In the genomic region with DNA sequence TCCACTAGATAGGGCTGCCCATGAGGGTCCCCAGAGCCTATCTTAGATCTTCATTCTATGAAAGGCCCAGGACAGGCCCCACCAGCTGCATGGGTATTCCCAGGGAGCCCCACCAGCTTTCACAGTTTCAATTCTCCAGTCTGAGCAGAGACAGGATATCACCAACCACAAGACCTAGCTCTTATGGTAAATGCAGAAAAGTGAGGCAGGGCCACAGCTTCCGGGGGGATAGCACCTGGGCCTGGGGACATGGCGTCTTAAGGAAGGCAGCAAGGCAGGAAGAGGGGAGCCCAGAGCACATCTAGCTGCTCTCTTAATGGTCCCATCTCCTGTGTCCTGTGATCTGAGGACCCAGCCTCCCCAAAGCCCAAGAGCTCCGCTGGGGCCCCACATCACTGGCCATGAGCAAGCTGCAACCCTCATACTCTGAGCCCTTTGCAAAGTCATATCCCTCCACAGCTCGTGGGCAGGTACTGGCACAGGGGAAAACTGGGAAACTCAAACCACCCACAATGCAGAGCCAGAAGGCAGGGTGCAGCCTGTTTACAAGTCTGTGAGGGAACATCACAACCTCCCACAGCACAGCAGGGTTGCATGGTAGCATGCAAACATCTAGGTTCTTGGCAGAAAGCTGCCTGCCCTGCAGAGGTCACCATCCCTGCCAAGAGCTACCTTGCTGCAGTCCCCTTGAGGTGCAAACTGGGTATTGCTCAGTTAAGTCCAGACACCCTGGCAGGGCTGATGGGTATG, we compare ENCODE assay signal across 10 mouse cellular contexts. TPM values are rescaled to one million over a fixed set of nuclear protein-coding genes. Genes with fewer than 3 reads are reported as not detected.
A peak's percentile ranks its signal among the peaks of the same experiment; 100 is the strongest.
DNase-seq lines count a peak whose midpoint lies in the region; ATAC-seq lines count a peak whose summit lies in the region.
"Had no signal": no experiment of that assay in that cellular context is flagged by ENCODE, and none has a peak within 500 bp of the region (broad histone marks: within the 10 kb centered on the region; RNA-seq: fewer than 3 reads in every experiment).

No protein-coding gene starts in this region.

- no peak overlapping the region for H3K4me2 ChIP-seq in forebrain, embryonic 16.5 days (ENCODE audit: low read length)
- no peak overlapping the region for H3K4me2 ChIP-seq in forebrain, embryonic 11.5 days (ENCODE audit: low read depth, low read length, severe bottlenecking)
- H3K4me2 ChIP-seq in hindbrain, embryonic 12.5 days (replicated peaks), result no peak overlapping the region
- H3K4me2 ChIP-seq in midbrain, embryonic 14.5 days (ENCODE audit: low read length), result no peak overlapping the region
- H3K4me2 ChIP-seq: neural tube, embryonic 12.5 days had no signal

- H3K36me3 ChIP-seq in forebrain, embryonic 16.5 days (ENCODE audit: control insufficient read depth, insufficient read depth), result peaks cover 17% of the 10 kb centered on the region
- peaks cover 14% of the 10 kb centered on the region for H3K36me3 ChIP-seq in forebrain, embryonic 11.5 days (ENCODE audit: control insufficient read depth, insufficient read depth, low read length)
- H3K36me3 ChIP-seq in hindbrain, embryonic 12.5 days, result peaks cover 38% of the 10 kb centered on the region
- peaks cover 41% of the 10 kb centered on the region for H3K36me3 ChIP-seq in midbrain, embryonic 14.5 days (ENCODE audit: control insufficient read depth, insufficient read depth, low read length)

- 90% methylated on average over 4 of the region's 4 CpGs for WGBS in forebrain, embryonic 16.5 days
- 90% methylated on average over 4 of the region's 4 CpGs for WGBS in forebrain, embryonic 11.5 days
- WGBS in hindbrain, embryonic 12.5 days, result 87% methylated on average over 4 of the region's 4 CpGs
- 86% methylated on average over 4 of the region's 4 CpGs for WGBS in midbrain, embryonic 14.5 days

- H3K27me3 ChIP-seq in forebrain, embryonic 16.5 days (replicated peaks; ENCODE audit: control insufficient read depth, insufficient read depth, low read length), result no peaks in the 10 kb centered on the region
- no peaks in the 10 kb centered on the region for H3K27me3 ChIP-seq in forebrain, embryonic 11.5 days (ENCODE audit: control insufficient read depth, insufficient read depth, low read length)
- H3K27me3 ChIP-seq in hindbrain, embryonic 12.5 days, result no peaks in the 10 kb centered on the region
- no peaks in the 10 kb centered on the region for H3K27me3 ChIP-seq in midbrain, embryonic 14.5 days (ENCODE audit: control insufficient read depth, insufficient read depth, low read length)
- H3K27me3 ChIP-seq: CH12.LX; neural tube, embryonic 12.5 days had no signal

- 0 out of 2 replicates have a peak overlapping the region, but pooled peaks have one; percentile 12 for H3K27ac ChIP-seq in forebrain, embryonic 16.5 days (ENCODE audit: low read length)
- H3K27ac ChIP-seq in forebrain, embryonic 11.5 days (ENCODE audit: low read depth, low read length), result no peak overlapping the region
- H3K27ac ChIP-seq in hindbrain, embryonic 12.5 days, result peak overlapping the region; percentile 31; the same call in 1 of the 2 replicates
- peak overlapping the region; percentile 55 for H3K27ac ChIP-seq in midbrain, embryonic 14.5 days (replicated peaks; ENCODE audit: low read depth, low read length)
- H3K27ac ChIP-seq: neural tube, embryonic 12.5 days had no signal

- ATAC-seq in forebrain, embryonic 16.5 days, result no peak
- ATAC-seq in forebrain, embryonic 11.5 days (replicated peaks; ENCODE audit: low FRiP score), result no peak
- no peak for ATAC-seq in hindbrain, embryonic 12.5 days (ENCODE audit: low FRiP score)
- no peak for ATAC-seq in midbrain, embryonic 14.5 days (ENCODE audit: low FRiP score, low TSS enrichment)

- H3K4me3 ChIP-seq in forebrain, embryonic 16.5 days (replicated peaks; ENCODE audit: low read length), result no peak overlapping the region
- H3K4me3 ChIP-seq in forebrain, embryonic 11.5 days (ENCODE audit: low read depth, low read length), result no peak overlapping the region
- H3K4me3 ChIP-seq in hindbrain, embryonic 12.5 days, result no peak overlapping the region
- no peak overlapping the region for H3K4me3 ChIP-seq in midbrain, embryonic 14.5 days (replicated peaks; ENCODE audit: low read depth, low read length)
- H3K4me3 ChIP-seq: neural tube, embryonic 12.5 days had no signal

- H3K9me3 ChIP-seq in forebrain, embryonic 16.5 days (ENCODE audit: control insufficient read depth, low read length), result no peaks in the 10 kb centered on the region
- no peaks in the 10 kb centered on the region for H3K9me3 ChIP-seq in forebrain, embryonic 11.5 days (ENCODE audit: control insufficient read depth, low read length)
- H3K9me3 ChIP-seq in hindbrain, embryonic 12.5 days (replicated peaks), result no peaks in the 10 kb centered on the region
- H3K9me3 ChIP-seq in midbrain, embryonic 14.5 days (ENCODE audit: control insufficient read depth, low read length), result no peaks in the 10 kb centered on the region
- H3K9me3 ChIP-seq: neural tube, embryonic 12.5 days had no signal

- no peak for DNase-seq in forebrain, embryonic 11.5 days (ENCODE audit: low spot score)
- DNase-seq in B cell, adult 2 months, result peak; percentile 35 to 51
- DNase-seq in midbrain, embryonic 14.5 days, result no peak
- DNase-seq in lung, postnatal 25 days (ENCODE audit: low spot score), result no peak
- DNase-seq in lung, postnatal 36 days, result no peak
- no peak for DNase-seq in adrenal gland, postnatal 25 days

- H3K4me1 ChIP-seq in forebrain, embryonic 16.5 days (replicated peaks; ENCODE audit: control insufficient read depth, insufficient read depth, low read length), result no peaks in the 10 kb centered on the region
- no peaks in the 10 kb centered on the region for H3K4me1 ChIP-seq in forebrain, embryonic 11.5 days (replicated peaks; ENCODE audit: control insufficient read depth, insufficient read depth, low read length)
- H3K4me1 ChIP-seq in hindbrain, embryonic 12.5 days, result peaks cover 14% of the 10 kb centered on the region
- peaks cover 6% of the 10 kb centered on the region; the same call in 1 of the 2 replicates for H3K4me1 ChIP-seq in midbrain, embryonic 14.5 days (ENCODE audit: control insufficient read depth, insufficient read depth, low read length)

- H3K9ac ChIP-seq in forebrain, embryonic 16.5 days (replicated peaks; ENCODE audit: low read depth, low read length), result no peak overlapping the region
- no peak overlapping the region for H3K9ac ChIP-seq in forebrain, embryonic 11.5 days (ENCODE audit: low read length)
- no peak overlapping the region for H3K9ac ChIP-seq in hindbrain, embryonic 12.5 days
- H3K9ac ChIP-seq in midbrain, embryonic 14.5 days (replicated peaks; ENCODE audit: low read length), result no peak overlapping the region
- H3K9ac ChIP-seq: neural tube, embryonic 12.5 days had no signal

RNA-seq across cellular contexts. Expression of gene Sh3gl1, which starts 15.1 kb away (rescaled TPM):
- polyA plus RNA-seq in forebrain, embryonic 16.5 days (2015; fragmentation: Nextera tagmentation; extraction: Ambion mirVana), result 125 and 126 TPM in 2 replicates
- polyA plus RNA-seq in forebrain, embryonic 11.5 days (2014; fragmentation: Nextera tagmentation; extraction: Ambion mirVana), result 129 and 133 TPM in 2 replicates
- 141 and 144 TPM in 2 replicates for polyA plus RNA-seq in hindbrain, embryonic 12.5 days (2016; fragmentation: Nextera tagmentation; extraction: Ambion mirVana)
- polyA plus RNA-seq in midbrain, embryonic 14.5 days (2014; fragmentation: Nextera tagmentation; extraction: Ambion mirVana), result 96.2 and 96.3 TPM in 2 replicates
- total RNA-seq in adrenal gland, postnatal 25 days (2021), result 51.5 and 57.1 TPM in 2 replicates

RNA-seq across cellular contexts. Expression of gene Mpnd, which starts 15.8 kb away (rescaled TPM):
- polyA plus RNA-seq in forebrain, embryonic 16.5 days (2015; fragmentation: Nextera tagmentation; extraction: Ambion mirVana), result 152 and 157 TPM in 2 replicates
- polyA plus RNA-seq in forebrain, embryonic 11.5 days (2014; fragmentation: Nextera tagmentation; extraction: Ambion mirVana), result 164 and 191 TPM in 2 replicates
- polyA plus RNA-seq in hindbrain, embryonic 12.5 days (2016; fragmentation: Nextera tagmentation; extraction: Ambion mirVana), result 196 and 209 TPM in 2 replicates
- 164 and 169 TPM in 2 replicates for polyA plus RNA-seq in midbrain, embryonic 14.5 days (2014; fragmentation: Nextera tagmentation; extraction: Ambion mirVana)
- 119 and 129 TPM in 2 replicates for total RNA-seq in adrenal gland, postnatal 25 days (2021)

RNA-seq across cellular contexts. Expression of gene Stap2, which starts 16.0 kb away (rescaled TPM):
- polyA plus RNA-seq in forebrain, embryonic 16.5 days (2015; fragmentation: Nextera tagmentation; extraction: Ambion mirVana), result 5.5 and 6.6 TPM in 2 replicates
- polyA plus RNA-seq in forebrain, embryonic 11.5 days (2014; fragmentation: Nextera tagmentation; extraction: Ambion mirVana), result 5.3 and 6.4 TPM in 2 replicates
- polyA plus RNA-seq in hindbrain, embryonic 12.5 days (2016; fragmentation: Nextera tagmentation; extraction: Ambion mirVana), result 6.5 and 6.6 TPM in 2 replicates
- polyA plus RNA-seq in midbrain, embryonic 14.5 days (2014; fragmentation: Nextera tagmentation; extraction: Ambion mirVana), result 5.1 and 5.5 TPM in 2 replicates
- 7.7 and 8.3 TPM in 2 replicates for total RNA-seq in adrenal gland, postnatal 25 days (2021)

RNA-seq across cellular contexts. Expression of gene Chaf1a, which starts 18.9 kb away (rescaled TPM):
- 10.6 and 12.6 TPM in 2 replicates for polyA plus RNA-seq in forebrain, embryonic 16.5 days (2015; fragmentation: Nextera tagmentation; extraction: Ambion mirVana)
- polyA plus RNA-seq in forebrain, embryonic 11.5 days (2014; fragmentation: Nextera tagmentation; extraction: Ambion mirVana), result 38.0 and 38.6 TPM in 2 replicates
- polyA plus RNA-seq in hindbrain, embryonic 12.5 days (2016; fragmentation: Nextera tagmentation; extraction: Ambion mirVana), result 26.8 and 30.2 TPM in 2 replicates
- polyA plus RNA-seq in midbrain, embryonic 14.5 days (2014; fragmentation: Nextera tagmentation; extraction: Ambion mirVana), result 3.3 and 4.8 TPM in 2 replicates
- total RNA-seq in adrenal gland, postnatal 25 days (2021), result 8.2 and 9.8 TPM in 2 replicates

RNA-seq across cellular contexts. Expression of gene Fsd1, which starts 35.0 kb away (rescaled TPM):
- polyA plus RNA-seq in forebrain, embryonic 16.5 days (2015; fragmentation: Nextera tagmentation; extraction: Ambion mirVana), result 144 and 179 TPM in 2 replicates
- polyA plus RNA-seq in forebrain, embryonic 11.5 days (2014; fragmentation: Nextera tagmentation; extraction: Ambion mirVana), result 61.9 and 71.1 TPM in 2 replicates
- 96.4 and 103 TPM in 2 replicates for polyA plus RNA-seq in hindbrain, embryonic 12.5 days (2016; fragmentation: Nextera tagmentation; extraction: Ambion mirVana)
- 141 and 188 TPM in 2 replicates for polyA plus RNA-seq in midbrain, embryonic 14.5 days (2014; fragmentation: Nextera tagmentation; extraction: Ambion mirVana)
- 1.5 and 2.2 TPM in 2 replicates for total RNA-seq in adrenal gland, postnatal 25 days (2021)

Comparison
In these comparisons a context has a peak if more than half of its experiments do, and no peak if none do; other contexts are left out.
1. DNase-seq: peak in B cell, adult 2 months (2 of 2); none in forebrain, embryonic 11.5 days (single experiment), midbrain, embryonic 14.5 days (single experiment), lung, postnatal 25 days (single experiment), lung, postnatal 36 days (single experiment) and adrenal gland, postnatal 25 days (single experiment).